Mouse (Mus musculus) heart, adult 18-20 months (tissue): Measurements from ENCODE around the gene Pinlyp. TPM values are rescaled to one million over a fixed set of nuclear protein-coding genes. Genes with fewer than 3 reads are reported as not detected.
A peak's percentile ranks its signal among the peaks of the same experiment; 100 is the strongest.
"Not testable (repeated sequence)": the region's sequence is repeated elsewhere in the genome, so short reads cannot be mapped to it uniquely, and the experiment has no call there.

Experiments
- DNase-seq, 2 experiments: peaks; one replicate each; pipeline ENCODE4 v3.0.0; 2021 to 2022; ENCODE audit warnings: mixed read lengths in 1 of 2
- total RNA-seq, 2 experiments: library from RNA; stranded (reverse); gene quantifications; 2 replicates each; pipeline ENCODE4 v1.2.3; 2021

The Pinlyp gene
- total RNA-seq, 2 experiments from 2014 or later = not detected

DNA sequence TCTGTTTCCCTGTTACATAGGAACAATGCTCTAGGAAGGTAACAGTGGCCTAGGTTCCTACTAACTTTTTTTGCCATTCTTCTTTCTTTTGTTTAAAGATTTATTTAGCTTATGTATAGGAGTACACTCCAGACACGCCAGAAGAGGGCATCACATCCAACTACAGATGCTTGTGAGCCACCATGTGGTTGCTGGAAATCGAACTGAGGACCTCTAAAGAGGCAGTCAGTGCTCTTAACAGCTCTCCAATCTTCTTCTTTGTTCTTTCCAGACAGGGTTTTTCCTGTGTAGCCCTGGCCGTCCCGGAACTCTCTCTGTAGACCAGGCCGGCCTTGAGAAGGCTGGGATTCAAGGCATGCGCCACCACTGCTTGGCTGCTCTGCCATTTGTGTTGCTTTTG is 20.9 kb downstream of the Pinlyp start:
- DNase-seq = no peak

DNA sequence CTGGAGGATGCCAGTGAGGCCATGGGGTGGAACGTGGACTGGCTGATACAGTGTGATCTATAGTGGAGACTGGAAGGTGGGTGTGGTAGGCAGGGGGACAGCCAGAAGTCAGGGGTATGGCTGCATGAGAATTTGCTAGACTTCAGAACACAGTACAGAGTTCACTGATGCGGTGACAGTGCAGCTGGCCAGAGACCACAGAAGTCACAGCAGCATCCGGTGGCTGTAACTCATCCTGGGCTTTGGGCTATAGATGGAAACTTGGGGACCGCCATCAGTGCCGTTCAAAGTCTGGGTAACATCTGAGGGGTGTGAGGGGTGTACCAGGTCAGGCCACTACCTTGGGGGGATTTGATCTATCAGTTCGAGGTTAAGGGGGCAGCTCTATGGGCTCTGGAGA is 22.2 kb downstream of the Pinlyp start:
- DNase-seq = no peak

DNA sequence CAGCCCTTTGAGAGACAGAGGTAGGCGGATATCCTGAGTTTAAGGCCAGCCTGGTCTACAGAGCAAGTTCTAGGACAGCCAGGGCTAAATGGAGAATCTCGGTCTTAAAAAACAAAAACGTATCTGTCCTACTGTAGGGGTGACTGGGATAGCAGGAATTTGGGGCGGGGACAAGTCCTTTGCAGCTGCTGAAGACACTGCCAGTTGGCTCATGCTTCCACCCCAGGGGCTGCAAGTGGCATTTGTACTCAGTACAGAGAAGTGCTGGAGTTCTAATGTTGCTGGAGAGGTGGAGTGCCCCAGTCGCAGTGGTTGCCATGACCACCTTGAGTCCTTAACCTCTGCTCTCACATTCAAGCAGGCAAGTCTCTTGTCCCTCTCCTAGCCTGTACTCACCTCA is 23.1 kb downstream of the Pinlyp start:
- no peak for DNase-seq

DNA sequence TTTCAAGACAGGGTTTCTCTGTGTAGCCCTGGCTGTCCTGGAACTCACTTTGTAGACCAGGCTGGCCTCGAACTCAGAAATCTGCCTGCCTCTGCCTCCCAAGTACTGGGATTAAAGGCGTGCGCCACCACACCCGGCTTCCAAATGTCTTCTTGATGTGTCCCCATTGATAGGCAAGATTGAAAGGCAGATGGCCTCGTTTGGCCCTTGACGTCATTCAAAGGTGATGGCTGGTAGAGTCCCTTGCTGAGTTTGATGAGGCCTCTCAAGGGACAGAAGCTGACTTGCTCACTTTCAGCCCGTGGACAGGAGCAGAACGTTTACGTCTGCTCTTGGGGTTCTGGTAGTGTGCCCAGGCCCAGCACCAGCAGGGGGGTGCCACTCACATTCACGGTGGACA is 25.9 kb downstream of the Pinlyp start:
- DNase-seq = not testable (repeated sequence)

DNA sequence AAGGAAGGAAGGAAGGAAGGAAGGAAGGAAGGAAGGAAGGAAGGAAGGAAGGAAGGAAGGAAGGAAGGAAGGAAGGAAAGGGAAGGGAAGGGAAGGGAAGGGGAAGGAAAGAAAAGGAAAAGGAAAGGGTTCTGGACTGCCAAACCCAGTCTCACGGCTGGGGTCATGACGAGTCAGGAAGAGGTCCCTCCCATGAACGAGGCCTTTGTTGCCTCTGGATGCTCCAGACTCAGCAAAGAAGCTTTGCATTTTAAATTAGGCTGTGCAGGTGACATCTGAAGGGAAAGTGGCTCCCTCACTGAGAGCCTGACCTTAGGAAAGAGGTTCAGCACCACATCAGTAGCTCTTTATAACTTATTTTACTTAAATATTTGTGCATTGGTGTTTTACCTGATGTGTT is 26.8 kb downstream of the Pinlyp start:
- DNase-seq = no peak

DNA sequence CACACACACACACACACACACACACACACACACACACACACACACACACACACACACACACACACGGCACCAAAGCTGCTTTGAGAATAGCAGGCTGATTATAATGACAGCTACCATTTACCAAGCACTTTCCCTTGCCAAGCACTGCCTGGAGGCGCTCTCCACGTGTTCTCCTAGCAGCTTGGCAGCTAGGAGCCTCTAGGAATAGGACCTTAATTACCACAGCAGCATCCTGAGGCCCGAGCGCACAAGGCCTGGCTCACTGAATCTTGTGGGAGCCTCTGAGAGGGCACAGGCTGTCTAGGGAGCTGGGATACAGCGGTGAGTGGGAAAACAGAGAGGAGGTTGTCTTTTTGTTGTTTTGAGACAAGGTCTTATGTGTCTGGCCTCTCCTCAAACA is 28.3 kb downstream of the Pinlyp start:
- DNase-seq = peak in 1 of 2 experiments; percentile 49

DNA sequence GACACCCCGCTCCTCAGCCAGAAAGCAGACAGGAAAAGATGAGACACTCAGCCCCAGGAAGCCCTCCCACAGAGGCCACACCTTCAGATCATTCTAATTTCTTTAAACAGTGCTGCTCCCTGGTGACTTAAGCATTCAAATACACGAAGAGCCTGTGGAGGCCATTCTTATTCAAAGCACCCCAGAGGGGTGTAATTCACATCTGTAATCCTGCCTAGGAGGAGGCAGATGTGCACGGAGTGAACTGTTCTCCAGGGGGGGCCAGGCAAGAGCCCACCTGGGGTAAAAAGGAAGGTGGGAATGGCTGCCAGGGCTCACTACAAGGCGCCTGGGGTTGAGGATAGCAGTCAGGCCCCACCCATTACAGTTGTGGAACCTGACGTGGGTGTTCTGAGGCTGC is 28.8 kb downstream of the Pinlyp start:
- no peak for DNase-seq

DNA sequence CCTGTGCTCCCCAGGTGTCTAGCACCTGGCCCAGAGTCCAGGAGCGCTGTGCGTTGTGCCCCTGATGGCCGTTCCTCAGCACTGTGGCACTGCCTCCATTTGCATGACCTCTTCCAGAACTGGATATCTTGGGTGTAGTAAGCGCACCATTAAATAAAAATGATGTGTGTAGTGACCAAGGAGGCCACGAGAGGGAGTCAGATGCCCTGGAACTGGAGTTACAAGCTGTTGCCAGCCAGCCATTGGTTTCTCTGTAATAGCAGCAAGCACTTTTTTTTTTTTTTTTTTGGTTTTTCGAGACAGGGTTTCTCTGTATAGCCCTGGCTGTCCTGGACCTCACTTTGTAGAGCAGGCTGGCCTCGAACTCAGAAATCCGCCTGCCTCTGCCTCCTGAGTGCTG is 29.6 kb downstream of the Pinlyp start:
- not testable (repeated sequence) for DNase-seq

DNA sequence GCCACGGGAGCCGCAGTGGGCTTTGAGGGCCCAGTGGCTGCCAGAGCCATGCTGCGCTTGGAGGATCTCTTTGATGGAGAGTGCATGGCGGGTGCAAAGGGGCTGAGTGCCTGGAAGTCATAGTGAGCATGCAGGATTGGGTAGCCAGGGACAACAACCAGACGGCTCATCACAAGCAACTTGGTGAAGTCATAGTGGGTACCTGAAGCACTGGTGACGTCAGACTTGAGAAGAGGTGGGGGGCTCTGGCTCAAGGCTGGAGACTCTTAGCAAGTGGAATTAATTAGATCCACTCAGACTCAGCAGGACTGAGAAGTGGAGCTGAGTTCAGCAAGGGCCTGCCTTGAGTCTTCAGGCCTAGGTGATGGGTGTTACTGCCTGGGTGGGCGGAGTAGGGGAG is 33.6 kb downstream of the Pinlyp start, which contains the start of gene AC161166.1:
TSS of gene AC161166.1 (minus strand) at position 101 of the 400 bp plus-strand sequence.
- DNase-seq = no peak

DNA sequence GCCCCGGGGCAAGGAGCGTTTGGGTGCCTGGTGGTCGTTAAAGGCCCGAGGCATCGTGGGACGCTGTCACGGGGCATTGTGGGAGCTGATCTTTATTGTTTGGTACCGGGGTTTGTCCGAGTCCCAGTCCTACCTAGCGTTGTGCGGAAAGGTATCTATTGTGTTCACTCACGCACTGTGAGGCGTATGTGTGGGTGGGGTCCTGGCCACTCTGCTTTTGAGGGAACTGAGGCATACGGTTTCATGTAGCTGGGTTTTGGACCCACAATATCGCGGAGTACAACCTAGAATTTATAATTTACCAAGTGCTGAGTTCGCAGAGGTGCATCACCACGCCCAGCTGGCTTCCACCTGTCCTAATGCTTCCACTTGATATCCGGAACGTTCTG is 38.2 kb downstream of the Pinlyp start:
- DNase-seq = no peak

DNA sequence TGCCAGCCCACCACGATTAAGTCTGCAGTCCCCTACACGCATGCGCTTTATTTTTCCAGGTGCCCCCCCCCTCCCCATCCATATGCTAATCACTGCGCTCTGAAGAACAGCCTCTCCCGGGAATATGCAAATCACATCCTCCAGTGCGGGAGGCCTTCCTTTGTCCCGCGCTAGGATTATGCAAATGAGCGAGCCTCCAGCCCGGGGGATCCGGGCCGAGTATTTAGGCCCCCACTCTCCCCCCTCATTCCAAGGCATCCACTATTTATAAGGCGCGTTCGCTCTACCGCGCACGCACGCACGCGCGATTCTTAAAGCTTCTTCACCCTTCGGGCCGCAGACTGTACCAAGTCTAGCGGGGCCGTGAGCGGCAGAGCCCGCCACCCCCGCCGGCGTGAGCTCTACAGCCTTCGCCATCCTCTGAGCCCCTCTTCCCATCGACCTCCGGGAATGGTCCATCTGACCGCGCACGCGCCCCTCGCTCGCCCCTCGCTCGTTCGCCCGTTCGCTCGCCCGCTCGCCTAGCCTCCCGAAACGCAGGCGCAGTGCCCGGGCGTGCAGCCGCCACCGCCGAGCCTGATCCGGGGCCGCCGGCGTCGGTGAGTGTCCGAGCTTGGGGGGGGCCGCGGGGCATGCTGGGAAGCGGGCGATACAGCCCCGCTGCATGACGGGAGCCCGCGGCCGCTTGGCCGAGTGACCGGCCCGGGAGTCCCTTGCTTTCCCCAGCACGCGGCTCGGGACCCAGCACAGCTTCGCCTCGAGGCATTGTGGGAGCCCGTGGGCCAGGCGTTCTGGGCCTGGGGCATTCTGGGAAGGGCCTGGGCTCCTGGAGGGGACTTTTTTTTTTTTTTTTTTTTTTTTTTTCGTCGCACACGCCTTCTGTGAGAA is 38.8 kb downstream of the Pinlyp start, which contains the start of gene Zfp428:
TSS of gene Zfp428 (plus strand) at position 169 of the 888 bp plus-strand sequence.
- peak; percentile 90 for DNase-seq

DNA sequence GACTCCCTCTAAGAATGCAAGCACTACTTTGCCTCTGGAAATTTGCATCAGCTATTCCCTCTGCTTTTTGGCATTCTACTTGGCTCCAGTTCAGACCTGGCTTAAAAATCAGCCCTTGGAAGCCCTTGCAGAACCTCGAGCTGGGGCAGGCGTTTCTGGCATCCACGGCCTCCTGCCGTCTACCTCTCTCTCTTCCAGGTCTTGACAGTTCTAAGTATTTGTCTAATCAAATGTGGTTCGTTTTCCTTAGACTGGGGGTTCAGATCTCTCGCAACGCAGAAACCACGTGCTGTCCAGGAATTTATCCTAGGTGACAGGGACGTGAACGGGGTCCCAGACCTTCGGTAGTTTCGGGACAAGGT is 39.5 kb downstream of the Pinlyp start:
- peak; percentile 66 to 67 for DNase-seq

DNA sequence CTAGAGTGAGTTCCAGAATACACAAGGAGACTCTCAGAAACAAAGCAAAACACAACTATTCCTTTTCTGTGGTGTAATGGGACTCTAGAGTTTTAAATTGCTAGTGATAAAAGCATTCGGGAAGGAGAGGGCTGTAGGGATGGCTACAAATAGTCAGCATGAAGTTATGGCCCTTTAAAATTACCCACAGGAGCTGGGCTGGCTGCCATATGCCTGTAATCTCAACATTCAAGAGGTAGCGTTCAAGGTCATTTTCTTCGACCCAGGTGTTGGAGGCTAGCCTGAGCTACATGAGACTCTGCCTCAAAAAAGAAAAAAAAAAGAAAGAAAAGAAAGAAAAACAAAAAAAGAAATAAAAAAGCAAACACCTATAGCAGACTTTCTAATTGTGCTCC is 39.9 kb downstream of the Pinlyp start:
- peak; percentile 45 to 50 for DNase-seq

DNA sequence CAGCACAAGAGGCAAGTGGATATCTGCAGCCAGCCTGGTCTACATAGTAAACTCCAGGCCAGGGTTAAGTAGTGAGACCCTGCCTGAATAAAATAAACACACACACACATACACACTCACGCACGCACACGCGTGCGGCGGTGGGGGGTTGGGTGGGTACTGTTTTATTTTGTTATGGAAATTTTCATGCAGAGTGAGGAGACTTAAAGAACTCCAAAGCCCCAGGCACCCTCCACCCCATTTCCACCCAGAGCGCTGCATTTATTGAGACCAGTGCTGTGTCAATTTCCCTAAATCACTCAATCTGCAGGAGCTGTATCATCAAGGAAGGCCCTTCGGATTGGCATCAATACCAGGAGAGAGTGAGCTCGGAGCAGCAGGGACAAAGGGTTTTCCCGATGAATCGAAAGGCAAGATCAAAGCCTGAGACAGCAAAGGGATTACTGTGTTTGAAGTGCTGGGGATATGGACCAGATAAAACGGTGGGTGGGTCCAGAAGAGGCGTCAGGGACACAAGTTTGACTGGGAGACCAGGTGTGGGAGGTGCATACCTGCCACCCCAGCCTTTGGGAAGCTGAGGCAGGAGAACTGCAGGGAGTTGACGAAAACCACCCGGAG is 40.4 kb downstream of the Pinlyp start:
- DNase-seq = no peak

DNA sequence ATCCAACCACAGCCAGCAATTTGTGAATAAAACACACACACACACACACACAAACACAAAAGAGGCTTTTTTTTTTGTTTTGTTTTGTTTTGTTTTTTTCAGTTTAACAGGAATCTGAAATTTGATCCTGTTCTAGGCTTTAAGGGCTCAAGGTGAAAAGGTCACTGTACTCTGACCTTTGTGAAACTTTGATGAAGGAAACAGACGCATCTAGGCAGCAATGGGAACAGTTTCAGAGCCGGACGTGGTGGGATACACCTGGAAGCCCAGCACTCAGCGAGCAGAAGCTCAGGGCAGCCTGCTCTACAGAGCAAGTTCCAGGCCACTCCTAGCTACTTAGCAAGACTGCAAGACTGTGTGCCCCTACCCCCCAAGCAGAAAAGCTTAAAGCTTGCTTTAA is 41.0 kb downstream of the Pinlyp start:
- DNase-seq = no peak

DNA sequence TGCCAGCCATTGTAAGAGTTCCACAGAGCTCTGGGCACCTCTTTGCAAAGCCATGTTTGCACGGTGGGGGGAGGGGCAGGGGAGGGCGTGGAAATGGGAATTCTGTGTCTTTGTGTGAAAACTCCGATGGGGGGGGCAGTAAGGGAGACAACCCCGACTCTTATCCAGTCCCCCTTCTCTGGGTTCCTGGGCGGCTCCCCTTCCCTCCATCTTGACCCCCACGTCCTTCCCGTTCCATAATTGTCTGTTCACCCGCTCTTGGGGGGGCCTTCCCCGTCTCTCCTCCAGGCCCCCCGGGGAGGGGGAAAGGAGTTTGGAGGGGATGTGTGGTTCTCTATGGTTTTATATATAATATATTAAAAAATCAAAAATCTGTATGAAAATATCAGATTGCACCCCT is 41.9 kb downstream of the Pinlyp start:
- no peak for DNase-seq

DNA sequence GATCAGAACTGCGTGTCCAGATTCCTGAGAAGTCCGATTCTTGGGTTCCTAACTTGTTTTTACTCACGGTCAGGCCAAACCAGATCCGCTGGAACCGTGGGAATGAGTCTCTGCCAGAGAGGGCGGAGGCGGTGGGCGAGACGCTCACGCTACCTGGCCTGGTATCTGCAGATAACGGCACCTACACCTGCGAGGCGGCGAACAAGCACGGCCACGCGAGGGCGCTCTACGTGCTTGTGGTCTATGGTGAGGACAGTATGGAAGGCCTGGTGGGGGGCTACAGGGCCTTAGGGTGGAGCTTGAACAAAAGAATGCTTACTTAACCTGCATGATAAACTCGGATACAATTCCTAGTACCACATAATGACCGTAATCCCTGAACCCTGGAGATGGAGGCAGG is 44.4 kb downstream of the Pinlyp start:
- peak in 1 of 2 experiments; percentile 18 for DNase-seq

DNA sequence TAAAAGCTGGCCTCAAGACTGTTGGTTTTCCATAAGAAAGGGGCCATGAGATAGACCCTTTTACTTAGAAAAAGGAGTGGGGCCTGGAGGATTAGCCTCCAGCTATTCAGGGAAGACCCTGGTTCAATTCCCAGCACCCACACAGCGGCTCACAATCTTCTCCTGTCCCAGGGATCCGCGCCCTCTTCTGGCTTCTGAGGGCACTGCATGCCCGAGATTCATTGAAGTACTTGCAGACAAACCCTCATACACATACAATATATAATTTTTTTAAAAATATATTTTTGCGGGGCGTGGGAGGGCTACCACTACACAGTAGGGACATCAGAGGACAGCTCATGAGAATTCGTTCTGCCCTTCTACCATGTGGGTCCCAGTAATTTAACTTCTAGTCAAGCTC is 45.0 kb downstream of the Pinlyp start:
- peak in 1 of 2 experiments; percentile 32 for DNase-seq

DNA sequence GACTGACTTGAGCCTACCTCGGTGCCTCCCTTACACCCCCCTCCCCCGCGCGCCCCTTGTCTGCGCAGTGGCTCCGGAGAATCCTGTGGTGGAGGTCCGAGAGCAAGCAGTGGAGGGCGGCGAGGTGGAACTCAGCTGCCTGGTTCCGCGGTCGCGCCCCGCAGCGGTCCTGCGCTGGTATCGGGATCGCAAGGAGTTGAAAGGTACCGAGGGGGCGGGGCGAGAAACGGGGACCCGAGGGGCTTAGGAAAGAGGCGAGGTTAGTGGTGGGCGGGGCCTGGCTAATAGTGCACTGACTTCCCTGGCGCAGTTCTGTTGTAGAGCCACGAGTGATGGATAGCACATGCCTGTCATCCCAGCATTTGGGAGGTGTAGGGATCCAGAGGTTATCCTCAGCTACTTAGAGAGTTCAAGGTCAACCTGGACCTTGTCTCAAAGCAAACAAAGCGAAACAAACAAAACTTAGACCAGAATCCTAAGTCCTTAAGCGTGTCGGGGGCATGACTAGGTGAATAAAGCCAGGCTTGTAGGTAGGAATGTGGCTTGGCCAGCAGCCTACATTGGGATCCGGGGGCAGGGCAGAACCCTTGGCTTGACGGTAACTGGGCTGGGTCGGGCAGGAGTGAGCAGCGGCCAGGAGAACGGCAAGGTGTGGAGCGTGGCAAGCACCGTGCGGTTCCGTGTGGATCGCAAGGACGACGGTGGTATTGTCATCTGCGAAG is 45.9 kb downstream of the Pinlyp start:
- DNase-seq = no peak
